Mouse (Mus musculus): ENCODE data around the gene Map3k7.
A peak's percentile ranks its signal among the peaks of the same experiment; 100 is the strongest.

Gene Map3k7

GRCm38 (mm10) chr4:32057102-32057501 lies 93.2 kb downstream of the Map3k7 start:
- DNase-seq (ENCODE audit: low read depth, low spot score) = peak; percentile 62

DNA sequence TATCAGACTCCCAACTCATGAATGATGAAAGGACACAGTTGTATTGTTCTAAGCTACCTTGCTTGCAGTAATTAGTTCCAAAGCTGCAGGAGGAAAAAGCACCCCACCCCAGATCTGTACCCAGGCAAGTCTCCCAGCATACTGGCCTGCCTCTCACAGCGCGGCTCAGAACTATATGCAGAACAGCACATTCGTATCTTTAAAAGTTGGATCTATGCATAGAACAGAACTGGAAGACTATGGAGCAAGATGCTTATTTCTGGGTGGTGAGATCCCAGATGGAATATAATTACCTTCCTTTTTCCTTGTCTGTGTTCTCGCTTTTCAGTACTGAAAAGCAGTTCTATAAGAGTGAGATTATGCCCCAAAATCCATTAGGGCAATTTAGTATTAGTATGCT lies 96.8 kb downstream of the Map3k7 start:
- no peak for DNase-seq (ENCODE audit: low read depth, low spot score)

- no peak for DNase-seq (ENCODE audit: low read depth, low spot score)
Measured at GRCm38 (mm10) chr4:32062381-32063059, 98.6 kb downstream of the Map3k7 start.

DNA sequence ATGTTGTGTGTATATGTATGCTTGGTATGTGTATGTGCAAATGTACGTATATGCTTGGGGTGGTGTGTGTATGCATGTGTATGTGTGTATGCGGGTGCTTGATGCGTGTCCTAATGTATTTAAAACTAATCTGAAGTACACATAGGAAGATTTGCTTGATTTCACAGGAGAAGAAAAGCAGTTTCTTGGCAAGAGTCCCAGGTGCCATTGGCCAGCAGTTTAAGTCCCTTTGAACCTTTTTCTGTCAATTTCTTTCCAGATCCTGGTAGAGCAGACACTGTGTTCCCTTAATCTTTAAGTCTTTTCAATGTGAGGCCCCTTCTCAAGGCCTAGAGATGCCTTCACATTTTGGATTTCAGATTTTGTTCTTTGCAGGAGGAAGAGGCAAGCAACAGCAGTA lies 99.4 kb downstream of the Map3k7 start:
- DNase-seq (ENCODE audit: low read depth, low spot score) = no peak
